Mouse (Mus musculus) adrenal gland, postnatal 36 days (tissue): ENCODE measurements around the gene Coro1a. TPM values are rescaled to one million over a fixed set of nuclear protein-coding genes. Genes with fewer than 3 reads are reported as not detected.
"Not testable (repeated sequence)": the region's sequence is repeated elsewhere in the genome, so short reads cannot be mapped to it uniquely, and the experiment has no call there.

ENCODE experiments used
- DNase-seq, 2 experiments: peaks; one replicate each; pipeline ENCODE4 v3.0.0; 2021; ENCODE audit warnings: mixed read lengths in 1 of 2
- total RNA-seq, 2 experiments: library from RNA; stranded (reverse); gene quantifications; 2 replicates each; pipeline ENCODE4 v1.2.3; 2021

Gene Coro1a
- total RNA-seq, 2 experiments from 2014 or later, result 10.1 to 11.6 TPM

DNA sequence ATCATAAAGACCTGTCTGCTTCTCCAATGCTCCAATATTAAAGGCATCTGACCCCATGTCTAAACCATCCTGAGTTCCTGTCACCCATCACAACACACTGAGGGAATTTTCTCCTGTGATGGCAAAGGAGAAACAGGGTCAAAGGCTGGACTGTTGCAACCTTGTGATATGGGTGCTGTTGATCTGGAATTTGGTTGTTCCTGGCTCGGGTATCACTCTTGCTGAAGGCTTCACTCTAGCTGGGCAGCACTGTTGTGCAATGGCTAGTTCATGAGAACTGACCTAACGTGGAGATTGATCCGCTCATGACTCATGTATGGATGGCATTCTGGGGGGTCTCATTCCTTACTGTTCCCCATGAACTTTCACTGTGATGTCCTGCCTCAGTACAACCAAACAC is 18.6 kb downstream of the Coro1a start:
- DNase-seq, result no peak

DNA sequence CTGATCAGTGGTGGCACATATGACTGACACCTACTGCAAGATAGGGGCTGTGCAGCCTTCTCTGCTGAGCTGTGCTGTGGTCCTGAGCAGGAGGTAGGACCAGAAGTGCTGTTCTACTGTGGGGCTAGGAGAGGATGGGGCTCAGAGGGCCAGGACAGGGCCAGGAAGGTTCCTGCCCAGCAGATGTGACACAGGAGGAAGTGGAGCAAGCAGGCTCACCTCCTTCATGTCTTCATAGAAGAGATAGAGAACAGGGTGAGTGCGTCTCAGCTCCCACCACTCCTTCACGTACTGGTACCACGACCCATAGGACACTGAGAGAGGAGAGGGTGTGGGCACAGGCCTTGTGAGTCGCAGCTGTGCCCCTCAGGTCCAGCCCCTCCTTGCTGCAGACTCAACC is 19.4 kb downstream of the Coro1a start:
- DNase-seq, result not testable (repeated sequence)

DNA sequence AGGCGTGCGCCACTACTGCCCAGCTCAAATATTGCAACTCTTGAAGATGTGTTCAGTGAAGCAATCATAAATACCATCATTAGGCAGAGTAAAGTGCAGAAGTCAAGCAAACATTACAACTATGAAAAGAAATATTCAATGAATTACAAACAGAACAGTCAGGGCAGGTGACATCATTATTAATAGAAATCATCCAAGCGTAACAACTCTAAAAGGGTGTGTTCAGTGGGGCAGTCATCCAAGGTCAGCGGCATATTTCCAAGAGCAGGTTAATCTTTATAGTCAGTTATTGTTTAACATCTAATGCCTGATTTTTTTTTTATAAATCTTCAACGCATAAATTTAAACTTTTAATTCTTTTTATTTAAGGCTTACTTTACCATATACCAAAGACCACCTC is 26.4 kb downstream of the Coro1a start:
- DNase-seq, result no peak

DNA sequence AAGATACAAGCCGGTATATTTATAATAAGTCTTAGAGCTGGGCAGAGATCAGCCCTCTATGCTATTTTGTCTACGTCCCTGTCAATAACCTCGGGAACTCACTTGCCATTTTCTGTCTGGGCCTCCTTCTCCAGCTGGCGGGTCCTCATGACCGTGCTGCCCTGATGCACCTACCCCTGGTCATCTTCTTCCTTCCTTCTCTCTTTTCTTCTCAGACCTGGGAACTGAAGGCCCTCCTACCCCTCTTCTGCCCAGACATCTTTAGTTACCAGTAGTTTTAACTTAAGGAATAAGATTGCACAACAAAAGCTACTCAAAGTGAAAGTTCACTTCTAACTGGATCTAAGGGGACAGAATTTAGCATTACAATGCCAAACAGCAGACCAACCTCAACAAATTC is 27.9 kb downstream of the Coro1a start:
- DNase-seq, result no peak

DNA sequence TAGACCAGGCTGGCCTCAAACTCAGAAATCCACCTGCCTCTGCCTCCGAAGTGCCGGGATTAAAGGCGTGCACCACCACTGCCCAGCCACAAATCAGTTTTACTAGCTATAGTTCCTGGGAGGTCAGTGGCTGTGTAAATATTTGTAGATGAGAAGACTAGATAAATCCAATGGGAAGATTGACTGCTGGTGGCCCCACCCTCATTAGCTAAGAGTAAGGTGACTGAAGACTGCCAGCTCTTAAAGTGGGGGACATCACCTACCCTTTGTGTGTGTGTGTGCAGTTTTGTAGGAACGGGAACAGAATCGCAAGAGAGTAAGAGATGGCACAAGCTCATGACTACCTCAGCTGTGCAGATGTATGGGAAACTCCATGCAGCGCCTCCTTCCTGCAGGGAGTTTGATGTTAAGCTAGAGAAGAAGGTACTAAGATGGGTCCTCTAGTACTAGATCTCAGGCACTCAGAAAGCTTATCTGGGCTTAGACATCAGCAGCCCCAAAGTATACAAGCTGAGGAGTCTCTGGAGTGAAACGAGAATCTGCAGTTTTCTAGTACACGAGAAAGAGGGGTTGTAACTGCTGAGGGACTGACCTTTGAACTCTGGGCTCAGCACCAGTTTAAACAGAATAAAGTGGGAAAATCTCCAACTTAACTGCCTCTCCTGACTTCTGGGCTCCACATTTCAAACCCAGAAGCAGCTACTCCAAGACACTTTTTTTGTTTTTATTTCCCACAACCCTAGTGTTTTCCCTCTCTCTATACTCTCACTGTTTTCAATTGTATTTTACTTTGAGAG is 28.8 kb downstream of the Coro1a start:
- no peak for DNase-seq

GRCm38 (mm10) chr7:126676631-126677220 is 30.9 kb downstream of the Coro1a start:
- DNase-seq, result no peak

- DNase-seq, result peak; percentile 29 to 63
These were observed 31.4 kb downstream of the Coro1a start, which contains the start of gene Sult1a1 for GRCm38 (mm10) chr7:126676207-126676606. Gene Sult1a1 (minus strand): TSS chr7:126676432.

GRCm38 (mm10) chr7:126675104-126675503 is 32.5 kb downstream of the Coro1a start:
- no peak for DNase-seq

DNA sequence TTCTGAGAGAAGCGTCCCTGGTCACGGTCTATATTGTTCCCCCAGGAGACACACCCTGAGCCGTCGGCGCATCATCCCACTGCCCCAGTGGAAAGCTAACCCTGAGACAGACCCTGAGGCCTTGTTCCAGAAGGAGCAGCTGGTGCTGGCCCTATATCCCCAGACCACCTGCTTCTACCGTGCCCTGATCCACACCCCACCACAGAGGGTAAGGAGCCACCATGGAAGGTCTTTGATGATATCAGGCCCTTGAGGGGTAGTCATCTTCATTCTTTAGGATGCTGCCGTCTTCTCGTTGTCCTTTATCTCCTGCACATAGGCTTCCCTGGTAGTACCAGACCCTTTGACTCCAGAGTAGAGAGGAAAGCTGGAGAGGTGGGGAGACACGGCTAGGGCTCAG is 35.5 kb downstream of the Coro1a start:
- no peak for DNase-seq

DNA sequence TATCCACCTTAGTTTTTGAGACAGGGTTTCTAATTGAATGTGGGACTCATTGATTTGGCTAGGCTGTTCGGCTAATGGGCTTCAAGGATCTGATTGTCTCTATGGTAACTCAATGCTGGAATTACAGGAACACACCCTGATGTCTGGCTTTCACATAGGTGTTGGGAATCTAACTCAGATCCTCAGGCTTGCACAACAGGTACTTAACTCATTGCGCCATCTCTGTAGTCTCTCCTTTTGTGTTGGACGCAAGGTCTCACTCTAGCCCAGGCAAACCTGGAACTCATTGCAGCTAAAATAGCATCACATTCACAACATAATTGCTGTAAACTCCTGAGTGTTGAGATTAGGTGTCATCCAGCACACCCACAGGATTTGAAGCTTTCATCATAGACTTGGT is 37.4 kb downstream of the Coro1a start:
- DNase-seq, result no peak

DNA sequence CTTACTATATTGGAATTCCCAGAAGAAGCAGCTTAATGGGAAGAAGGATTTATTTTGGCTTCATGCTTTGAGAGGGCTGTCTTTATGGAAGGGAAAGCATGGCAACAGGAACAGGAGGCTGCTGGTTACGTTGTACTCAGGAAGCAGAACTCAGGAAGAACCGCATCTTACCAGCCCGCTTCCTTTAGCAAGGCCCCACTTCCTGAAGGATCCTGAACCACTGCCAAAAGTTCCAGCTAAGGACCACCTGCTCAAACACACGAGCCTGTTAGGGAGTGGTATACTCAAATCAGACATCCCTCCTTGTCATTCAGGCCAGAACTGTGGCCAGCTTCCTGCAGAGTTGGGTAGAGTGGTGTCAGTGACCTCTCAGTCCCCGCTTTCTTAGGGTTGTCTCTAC is 39.1 kb downstream of the Coro1a start:
- no peak for DNase-seq

DNA sequence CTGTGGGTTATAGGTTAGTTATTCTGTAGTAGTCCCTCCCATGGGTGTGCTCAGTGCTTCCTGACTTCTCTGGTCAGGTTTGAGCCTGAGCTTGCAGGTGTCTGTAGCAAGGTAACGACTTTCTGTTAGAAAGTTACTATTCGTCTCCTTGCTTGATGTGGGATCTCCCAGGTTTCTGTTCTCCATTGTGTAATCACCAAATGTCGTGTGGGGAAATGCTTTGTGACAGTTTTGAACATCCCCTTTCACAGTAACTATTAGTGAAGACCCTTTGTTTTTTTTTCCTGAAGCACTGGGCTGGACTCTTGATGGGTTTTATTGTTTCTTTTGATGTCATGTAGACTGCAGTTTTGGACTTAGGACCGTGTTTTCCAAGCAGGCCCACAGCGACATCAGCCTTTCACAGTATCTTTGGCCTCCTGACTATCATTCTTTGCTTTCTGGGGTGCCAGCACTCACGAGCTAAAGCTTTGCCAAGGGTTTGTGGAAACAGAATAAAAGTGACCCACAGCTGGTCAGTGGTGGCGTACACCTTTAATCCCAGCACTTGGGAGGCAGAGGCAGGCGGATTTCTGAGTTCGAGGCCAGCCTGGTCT is 40.0 kb downstream of the Coro1a start:
- DNase-seq, result no peak

GRCm38 (mm10) chr7:126665269-126665668 is 42.3 kb downstream of the Coro1a start:
- DNase-seq, result peak; percentile 32 to 45

DNA sequence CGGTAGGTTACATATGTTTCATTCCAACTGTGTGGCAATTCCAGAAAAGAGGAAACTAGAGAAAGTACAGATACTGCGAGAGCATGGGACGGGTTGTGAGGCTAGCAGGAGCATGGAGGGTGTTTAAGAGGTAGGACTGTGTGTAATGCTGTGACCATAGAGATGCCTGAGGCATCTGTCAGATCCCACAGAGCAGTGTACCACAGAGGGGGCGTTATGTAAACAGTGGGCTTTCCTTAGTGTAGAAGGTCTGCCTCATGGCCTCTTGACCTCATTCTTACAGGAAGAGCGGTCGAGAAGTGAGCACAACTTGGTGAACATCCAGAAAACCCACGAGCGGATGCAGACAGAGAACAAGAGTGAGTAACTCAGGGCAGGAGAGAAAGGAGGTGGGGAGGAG is 43.9 kb downstream of the Coro1a start:
- DNase-seq, result no peak

DNA sequence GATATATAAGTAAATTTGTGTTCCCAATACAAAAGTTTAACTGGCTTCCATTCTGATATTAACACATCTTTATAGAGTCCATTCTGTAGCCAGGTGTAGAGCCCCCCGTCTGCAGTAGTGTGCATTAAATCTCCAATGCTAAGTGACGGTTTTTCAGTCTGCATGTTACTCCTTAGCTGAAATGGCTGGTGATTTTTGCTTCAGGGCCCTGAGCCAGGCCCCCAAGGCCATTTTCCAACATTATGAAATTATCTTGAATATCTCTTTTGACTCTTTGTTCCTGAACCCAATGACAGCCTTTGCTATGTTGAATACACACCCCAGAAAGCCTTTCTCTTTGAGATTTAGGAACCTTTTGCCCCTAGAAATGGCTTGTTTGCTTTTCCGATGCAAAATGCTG is 47.8 kb downstream of the Coro1a start:
- DNase-seq, result peak; percentile 39 to 49

DNA sequence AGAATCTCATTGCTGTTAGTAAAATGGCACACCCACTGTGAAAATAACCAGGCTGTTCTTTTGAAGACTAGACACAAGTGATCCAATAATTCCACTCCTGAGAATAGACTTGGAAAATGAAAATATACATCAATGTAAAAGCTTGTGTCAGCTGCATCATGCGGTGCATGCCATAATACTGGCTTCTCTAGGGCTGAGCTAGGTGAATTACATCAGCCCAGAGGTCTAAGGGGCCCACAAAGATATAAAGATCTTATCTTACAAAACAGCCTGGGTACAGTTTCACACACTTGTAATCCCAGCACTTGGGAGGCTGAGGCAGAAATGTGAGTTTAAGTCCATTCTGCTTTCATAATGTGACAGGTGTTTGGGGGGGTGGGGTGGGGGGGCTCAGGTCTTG is 50.1 kb downstream of the Coro1a start:
- DNase-seq, result no peak

- no peak for DNase-seq
These were observed 51.9 kb downstream of the Coro1a start for GRCm38 (mm10) chr7:126655695-126656094.

DNA sequence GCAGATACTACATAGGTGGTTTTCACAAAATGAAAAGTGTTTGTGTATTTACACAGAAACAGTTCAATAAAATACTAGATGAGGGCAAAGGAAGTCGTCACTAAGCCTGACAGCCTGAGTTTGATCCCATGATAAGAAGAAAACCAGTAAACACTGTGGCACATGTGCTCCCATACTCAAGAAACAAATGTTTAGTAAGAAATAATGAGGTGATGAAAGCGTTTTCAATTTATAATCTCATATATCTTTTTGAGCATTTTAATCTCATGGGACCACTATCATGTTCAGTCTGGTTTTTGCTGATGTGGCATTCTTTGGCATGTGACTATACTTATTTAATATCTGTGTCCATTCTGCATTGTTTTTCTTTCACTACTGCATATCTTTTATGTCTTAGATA is 53.6 kb downstream of the Coro1a start:
- no peak for DNase-seq

GRCm38 (mm10) chr7:126650852-126651251 is 56.7 kb downstream of the Coro1a start:
- no peak for DNase-seq
